Mouse (Mus musculus) limb, embryonic 11.5 days (tissue): ENCODE measurements around the gene Dnah17. TPM values are rescaled to one million over a fixed set of nuclear protein-coding genes. Genes with fewer than 3 reads are reported as not detected.

Source experiments
- ATAC-seq: fragments of 200-750 bp; cut with Nextera tagmentation; 2 replicates; pipeline ENCODE4 v1.8.0; 2017; ENCODE audit warnings: low read depth; ENCODE audit not compliant: insufficient number of reproducible peaks, low FRiP score, low TSS enrichment
- DNase-seq: peaks from one replicate; pipeline ENCODE4 v3.0.0-alpha.2; 2015; ENCODE audit warnings: low spot score
- H3K27ac ChIP-seq: fragments of 300-500 bp; sonication (generic); replicated peaks from 2 replicates; pipeline ENCODE4 v1.5.1; 2014; ENCODE audit warnings: low read depth, mild to moderate bottlenecking, low read length
- H3K27me3 ChIP-seq: fragments of 300-500 bp; sonication (generic); 2 replicates; pipeline ENCODE4 v1.6.1; 2014; ENCODE audit warnings: mild to moderate bottlenecking, low read length, mixed read lengths; ENCODE audit not compliant: control insufficient read depth, insufficient read depth
- H3K36me3 ChIP-seq: fragments of 300-500 bp; sonication (generic); 2 replicates; pipeline ENCODE4 v1.6.1; 2014; ENCODE audit warnings: mild to moderate bottlenecking, low read length, moderate library complexity, mixed read lengths; ENCODE audit not compliant: control insufficient read depth, insufficient read depth
- H3K4me1 ChIP-seq: fragments of 300-500 bp; sonication (generic); 2 replicates; pipeline ENCODE4 v1.6.1; 2014; ENCODE audit warnings: low read length, mixed read lengths; ENCODE audit not compliant: control insufficient read depth, insufficient read depth
- H3K4me2 ChIP-seq: fragments of 300-500 bp; sonication (generic); 2 replicates; pipeline ENCODE4 v1.6.1; 2014; ENCODE audit warnings: low read depth, mild to moderate bottlenecking, moderate library complexity; ENCODE audit not compliant: severe bottlenecking
- H3K4me3 ChIP-seq: fragments of 300-500 bp; sonication (generic); 2 replicates; pipeline ENCODE4 v1.5.1; 2014; ENCODE audit warnings: low read depth, low read length
- H3K9ac ChIP-seq: fragments of 300-500 bp; sonication (generic); 2 replicates; pipeline ENCODE4 v1.6.1; 2014; ENCODE audit warnings: mild to moderate bottlenecking, low read length
- H3K9me3 ChIP-seq: fragments of 300-500 bp; sonication (generic); 2 replicates; pipeline ENCODE4 v1.6.1; 2016; ENCODE audit warnings: low read length; ENCODE audit not compliant: control insufficient read depth
- WGBS: fragments of 180-500 bp; shearing (Covaris S2); extraction: QIAGEN DNeasy Blood & Tissue Kit; methylation state at CpG from one replicate; pipeline ENCODE4 v1.1.7; 2014; 5-methylcytosine and 5-hydroxymethylcytosine counted together
- polyA plus RNA-seq: library from polyadenylated mRNA; unstranded; fragments of >200 nt; fragmentation: Nextera tagmentation; extraction: Ambion mirVana; gene quantifications from 2 replicates; pipeline ENCODE4 v1.2.1, GENCODE M21; 2014

Dnah17 gene
- polyA plus RNA-seq, 1 experiment from 2014 or later: 0.11 TPM

- no peak overlapping the region for H3K4me3 ChIP-seq
- 71% methylated on average over 8 of the region's 8 CpGs for WGBS
- H3K9ac ChIP-seq: no peak overlapping the region
- H3K9me3 ChIP-seq: no peaks in the 10 kb centered on the region
- H3K36me3 ChIP-seq: peaks cover 4% of the 10 kb centered on the region; the same call in 1 of the 2 replicates
- H3K4me1 ChIP-seq: no peaks in the 10 kb centered on the region
- no peaks in the 10 kb centered on the region for H3K27me3 ChIP-seq
- no peak for DNase-seq
- H3K4me2 ChIP-seq: no peak overlapping the region
- H3K27ac ChIP-seq: no peak overlapping the region
- ATAC-seq: no peak
Observed at GRCm38 (mm10) chr11:118164566-118164965, 34.1 kb upstream of the Dnah17 start.

GRCm38 (mm10) chr11:118162245-118162644 lies 31.8 kb upstream of the Dnah17 start:
- peaks cover 4% of the 10 kb centered on the region; the same call in 1 of the 2 replicates for H3K36me3 ChIP-seq
- H3K4me3 ChIP-seq: no peak overlapping the region
- no peak for DNase-seq
- ATAC-seq: no peak
- no peaks in the 10 kb centered on the region for H3K27me3 ChIP-seq
- WGBS: 57% methylated on average over 10 of the region's 10 CpGs
- no peaks in the 10 kb centered on the region for H3K9me3 ChIP-seq
- H3K4me1 ChIP-seq: no peaks in the 10 kb centered on the region
- no peak overlapping the region for H3K27ac ChIP-seq
- no peak overlapping the region for H3K9ac ChIP-seq
- no peak overlapping the region for H3K4me2 ChIP-seq

- H3K4me2 ChIP-seq: no peak overlapping the region
- no peaks in the 10 kb centered on the region for H3K27me3 ChIP-seq
- no peak overlapping the region for H3K4me3 ChIP-seq
- peaks cover 3% of the 10 kb centered on the region; the same call in 1 of the 2 replicates for H3K36me3 ChIP-seq
- WGBS: 74% methylated on average over 6 of the region's 6 CpGs
- DNase-seq (no peak), ATAC-seq (no peak)
- H3K27ac ChIP-seq: no peak overlapping the region
- H3K9me3 ChIP-seq: no peaks in the 10 kb centered on the region
- H3K4me1 ChIP-seq: no peaks in the 10 kb centered on the region
- H3K9ac ChIP-seq: no peak overlapping the region
Observed at GRCm38 (mm10) chr11:118161240-118161639, 30.8 kb upstream of the Dnah17 start.

- WGBS: 82% methylated on average over 2 of the region's 2 CpGs
- H3K4me2 ChIP-seq: no peak overlapping the region
- H3K27me3 ChIP-seq: no peaks in the 10 kb centered on the region
- no peak for DNase-seq
- H3K4me3 ChIP-seq: no peak overlapping the region
- peaks cover 2% of the 10 kb centered on the region; the same call in 1 of the 2 replicates for H3K36me3 ChIP-seq
- no peak overlapping the region for H3K27ac ChIP-seq
- no peak for ATAC-seq
- no peak overlapping the region for H3K9ac ChIP-seq
- H3K9me3 ChIP-seq: no peaks in the 10 kb centered on the region
- no peaks in the 10 kb centered on the region for H3K4me1 ChIP-seq
Observed at GRCm38 (mm10) chr11:118160763-118161162, 30.3 kb upstream of the Dnah17 start.

GRCm38 (mm10) chr11:118158753-118159152 lies 28.3 kb upstream of the Dnah17 start:
- H3K9me3 ChIP-seq: no peaks in the 10 kb centered on the region
- no peaks in the 10 kb centered on the region for H3K36me3 ChIP-seq
- no peak overlapping the region for H3K27ac ChIP-seq
- H3K27me3 ChIP-seq: no peaks in the 10 kb centered on the region
- H3K4me2 ChIP-seq: no peak overlapping the region
- no peaks in the 10 kb centered on the region for H3K4me1 ChIP-seq
- DNase-seq: no peak
- 78% methylated on average over 4 of the region's 4 CpGs for WGBS
- ATAC-seq: no peak
- no peak overlapping the region for H3K9ac ChIP-seq
- no peak overlapping the region for H3K4me3 ChIP-seq

- Histone ChIP-seq H3K36me3 (no peaks in the 10 kb centered on the region), H3K9ac (no peak overlapping the region), H3K4me3 (no peak overlapping the region), H3K4me1 (no peaks in the 10 kb centered on the region), H3K4me2 (no peak overlapping the region), H3K9me3 (no peaks in the 10 kb centered on the region), H3K27me3 (no peaks in the 10 kb centered on the region), H3K27ac (no peak overlapping the region)
- whole genome bisulfite sequencing: 66% methylated on average over 8 of the region's 8 CpGs
- ATAC-seq (no peak), DNase-seq (no peak)
Observed at GRCm38 (mm10) chr11:118156480-118157060, 26.1 kb upstream of the Dnah17 start.

GRCm38 (mm10) chr11:118152964-118153363 lies 22.5 kb upstream of the Dnah17 start:
- Histone ChIP-seq H3K4me1 (0 out of 2 replicates have a peak, but pooled peaks cover 2% of the 10 kb centered on the region), H3K36me3 (no peaks in the 10 kb centered on the region)

GRCm38 (mm10) chr11:118151423-118152180 lies 21.2 kb upstream of the Dnah17 start:
- H3K4me3 ChIP-seq: no peak overlapping the region
- no peaks in the 10 kb centered on the region for H3K27me3 ChIP-seq
- H3K9me3 ChIP-seq: no peaks in the 10 kb centered on the region
- 91% methylated on average over 5 of the region's 5 CpGs for WGBS
- DNase-seq (no peak), ATAC-seq (no peak)
- no peak overlapping the region for H3K4me2 ChIP-seq
- 0 out of 2 replicates have a peak, but pooled peaks cover 2% of the 10 kb centered on the region for H3K4me1 ChIP-seq
- H3K36me3 ChIP-seq: no peaks in the 10 kb centered on the region
- H3K27ac ChIP-seq: no peak overlapping the region
- H3K9ac ChIP-seq: no peak overlapping the region

More at GRCm38 (mm10) chr11:118152964-118153363, 22.5 kb upstream of the Dnah17 start:
- no peak overlapping the region for H3K9ac ChIP-seq
- DNase-seq: no peak
- no peak overlapping the region for H3K4me2 ChIP-seq
- WGBS: 91% methylated on average over 4 of the region's 4 CpGs
- H3K4me3 ChIP-seq: no peak overlapping the region
- no peaks in the 10 kb centered on the region for H3K27me3 ChIP-seq
- H3K9me3 ChIP-seq: no peaks in the 10 kb centered on the region
- no peak for ATAC-seq
- no peak overlapping the region for H3K27ac ChIP-seq
